Mouse (Mus musculus): ENCODE measurements at regions not wholly inside any gene's neighbourhood (a gene's known extent, or its start where the extent isn't known, plus 50 kb on each side); places are given as distances from the start of the nearest gene placed in this dataset.

GRCm38 (mm10) chr14:61918113-61918512 is 310.9 kb downstream of the Kcnrg start:
- no peak overlapping the region for H3K27ac ChIP-seq (ENCODE audit: control insufficient read depth, low read depth, low read length)
- TF ChIP-seq ZC3H11A (IDR thresholded peaks at IDR 0.05; ENCODE audit: low read depth, low read length) (no peak), TBP (IDR thresholded peaks at IDR 0.05; ENCODE audit: low read depth, low read length) (no peak), JUND (IDR thresholded peaks at IDR 0.05; ENCODE audit: low read depth, low read length) (no peak), CHD2 (IDR thresholded peaks at IDR 0.05; ENCODE audit: low read length) (no peak), MXI1 (IDR thresholded peaks at IDR 0.05; ENCODE audit: low read depth, low read length) (no peak), RCOR1 (IDR thresholded peaks at IDR 0.05; ENCODE audit: low read depth, low read length) (no peak), E2F4 (IDR thresholded peaks at IDR 0.05; ENCODE audit: borderline replicate concordance, low read depth, low read length) (no peak), HCFC1 (IDR thresholded peaks at IDR 0.05; ENCODE audit: low read depth, low read length) (no peak), POLR2AphosphoS2 (IDR thresholded peaks at IDR 0.05; ENCODE audit: low read length) (no peak), MYC (IDR thresholded peaks at IDR 0.05; ENCODE audit: low read depth, low read length) (no peak), RAD21 (IDR thresholded peaks at IDR 0.05; ENCODE audit: low read depth, low read length) (no peak), ZNF384 (IDR thresholded peaks at IDR 0.05; ENCODE audit: low read depth, low read length) (no peak), USF2 (IDR thresholded peaks at IDR 0.05; ENCODE audit: borderline replicate concordance in 1 of 2, insufficient read depth in 1 of 2, low read depth in 1 of 2, low read length in 2 of 2) (no peak), USF1 (IDR thresholded peaks at IDR 0.05; ENCODE audit: low read depth, low read length) (no peak), CHD1 (IDR thresholded peaks at IDR 0.05; ENCODE audit: low read depth, low read length) (no peak), ZKSCAN1 (IDR thresholded peaks at IDR 0.05; ENCODE audit: low read depth, low read length) (no peak), MYB (IDR thresholded peaks at IDR 0.05; ENCODE audit: low read depth, low read length) (no peak)
- no peaks in the 10 kb centered on the region for H3K79me2 ChIP-seq (ENCODE audit: control insufficient read depth, insufficient read depth, low read length, poor library complexity)
- H3K9me3 ChIP-seq (replicated peaks; ENCODE audit: insufficient read depth, low read length), result no peaks in the 10 kb centered on the region
- no peak overlapping the region for H3K4me3 ChIP-seq (ENCODE audit: control insufficient read depth in 1 of 2, insufficient read depth in 1 of 2, low read depth in 2 of 2, low read length in 2 of 2)
- no peaks in the 10 kb centered on the region for H3K4me1 ChIP-seq (ENCODE audit: control insufficient read depth in 1 of 2, insufficient read depth in 2 of 2, low read length in 2 of 2)
- H3K9ac ChIP-seq (ENCODE audit: control insufficient read depth, low read depth, low read length, poor library complexity, severe bottlenecking), result no peak overlapping the region
- no peaks in the 10 kb centered on the region for H3K36me3 ChIP-seq (ENCODE audit: control insufficient read depth in 1 of 2, insufficient read depth in 2 of 2, low read length in 2 of 2)
- peaks cover 0 to 5% of the 10 kb centered on the region in 2 experiments; a peak in 2 of 4 replicates for H3K27me3 ChIP-seq (ENCODE audit: control insufficient read depth in 1 of 2, insufficient read depth in 2 of 2, low read length in 2 of 2)
- DNase-seq (ENCODE audit: low read depth, low spot score), result no peak

- Histone ChIP-seq H3K9me3 (replicated peaks; ENCODE audit: insufficient read depth, low read length) (no peaks in the 10 kb centered on the region), H3K4me1 (ENCODE audit: control insufficient read depth in 1 of 2, insufficient read depth in 2 of 2, low read length in 2 of 2) (no peaks in the 10 kb centered on the region), H3K79me2 (ENCODE audit: control insufficient read depth, insufficient read depth, low read length, poor library complexity) (no peaks in the 10 kb centered on the region), H3K27me3 (ENCODE audit: control insufficient read depth in 1 of 2, insufficient read depth in 2 of 2, low read length in 2 of 2) (no peaks in the 10 kb centered on the region; a peak in 1 of 4 replicates), H3K36me3 (ENCODE audit: control insufficient read depth in 1 of 2, insufficient read depth in 2 of 2, low read length in 2 of 2) (no peaks in the 10 kb centered on the region), H3K9ac (ENCODE audit: control insufficient read depth, low read depth, low read length, poor library complexity, severe bottlenecking) (no peak overlapping the region), H3K4me3 (ENCODE audit: control insufficient read depth in 1 of 2, insufficient read depth in 1 of 2, low read depth in 2 of 2, low read length in 2 of 2) (no peak overlapping the region), H3K27ac (ENCODE audit: control insufficient read depth, low read depth, low read length) (no peak overlapping the region)
- no peak for DNase-seq (ENCODE audit: low read depth, low spot score)
- TF ChIP-seq SMC3 (IDR thresholded peaks at IDR 0.05; ENCODE audit: low read depth, low read length), result no peak
- TF ChIP-seq HCFC1 (IDR thresholded peaks at IDR 0.05; ENCODE audit: low read depth, low read length), result no peak
- no peak for TF ChIP-seq ZC3H11A (IDR thresholded peaks at IDR 0.05; ENCODE audit: low read depth, low read length)
- TF ChIP-seq RCOR1 (IDR thresholded peaks at IDR 0.05; ENCODE audit: low read depth, low read length), result no peak
- TF ChIP-seq ZMIZ1 (IDR thresholded peaks at IDR 0.05; ENCODE audit: low read depth, low read length), result no peak
- TF ChIP-seq JUND (IDR thresholded peaks at IDR 0.05; ENCODE audit: low read depth, low read length), result no peak
- no peak for TF ChIP-seq GABPA (IDR thresholded peaks at IDR 0.05; ENCODE audit: low read depth, low read length)
- no peak for TF ChIP-seq GATA1 (IDR thresholded peaks at IDR 0.05; ENCODE audit: low read depth, low read length)
- TF ChIP-seq ETS1 (IDR thresholded peaks at IDR 0.05; ENCODE audit: low read depth, low read length), result no peak
- no peak for TF ChIP-seq MAZ (IDR thresholded peaks at IDR 0.05; ENCODE audit: low read depth, low read length)
- TF ChIP-seq USF2 (IDR thresholded peaks at IDR 0.05; ENCODE audit: borderline replicate concordance in 1 of 2, insufficient read depth in 1 of 2, low read depth in 1 of 2, low read length in 2 of 2), result no peak
- no peak for TF ChIP-seq NRF1 (IDR thresholded peaks at IDR 0.05; ENCODE audit: insufficient read depth, low read depth, low read length, poor library complexity, severe bottlenecking)
- TF ChIP-seq TAL1 (IDR thresholded peaks at IDR 0.05; ENCODE audit: low read length), result no peak
- no peak for TF ChIP-seq SIN3A (IDR thresholded peaks at IDR 0.05; ENCODE audit: low read length)
- no peak for TF ChIP-seq POLR2AphosphoS5 (IDR thresholded peaks at IDR 0.05; ENCODE audit: borderline replicate concordance, low read depth, low read length)
- TF ChIP-seq CHD1 (IDR thresholded peaks at IDR 0.05; ENCODE audit: low read depth, low read length), result no peak
- no peak for TF ChIP-seq TBP (IDR thresholded peaks at IDR 0.05; ENCODE audit: low read depth, low read length)
- TF ChIP-seq BHLHE40 (IDR thresholded peaks at IDR 0.05; ENCODE audit: borderline replicate concordance, low read depth, low read length), result no peak
- no peak for TF ChIP-seq MAX (IDR thresholded peaks at IDR 0.05; ENCODE audit: low read length)
Observed at GRCm38 (mm10) chr14:61931811-61932210, 324.6 kb downstream of the Kcnrg start.

Measured in MEL (cell line).